Mouse (Mus musculus) MEL (cell line): Measurements from ENCODE around the gene Prdx6b. TPM values are rescaled to one million over a fixed set of nuclear protein-coding genes. Genes with fewer than 3 reads are reported as not detected.

Experiments
- DNase-seq: peaks from one replicate; pipeline ENCODE4 v3.0.0; 2011; ENCODE audit warnings: low read depth, low spot score
- H3K27ac ChIP-seq: 2 replicates; pipeline ENCODE4 v1.5.1; 2012; ENCODE audit warnings: low read depth, mild to moderate bottlenecking, control low read depth, low read length, moderate library complexity; ENCODE audit not compliant: control insufficient read depth
- H3K27me3 ChIP-seq, 2 experiments: fragments of 150-350 bp in 1 of 2; sonication (generic) in 1 of 2; 2 replicates each; pipeline ENCODE4 v1.6.1; 2012; ENCODE audit warnings: low read length in 2 of 2, mild to moderate bottlenecking in 2 of 2, improper control_type of control experiment in 1 of 2, moderate library complexity in 1 of 2; ENCODE audit not compliant: insufficient read depth in 2 of 2, control insufficient read depth in 1 of 2
- H3K36me3 ChIP-seq, 2 experiments: 2 replicates each; pipeline ENCODE4 v1.6.1; 2012 to 2014; ENCODE audit warnings: low read length in 2 of 2, improper control_type of control experiment in 1 of 2, inconsistent platforms in 1 of 2, mild to moderate bottlenecking in 1 of 2; ENCODE audit not compliant: insufficient read depth in 2 of 2, control insufficient read depth in 1 of 2
- H3K4me1 ChIP-seq, 2 experiments: fragments of 150-350 bp in 1 of 2; sonication (generic) in 1 of 2; 2 replicates each; pipeline ENCODE4 v1.6.1; 2012; ENCODE audit warnings: low read length in 2 of 2, improper control_type of control experiment in 1 of 2, mild to moderate bottlenecking in 1 of 2; ENCODE audit not compliant: insufficient read depth in 2 of 2, control insufficient read depth in 1 of 2
- H3K4me3 ChIP-seq, 2 experiments: fragments of 150-350 bp in 1 of 2; sonication (generic) in 1 of 2; 2 replicates each; pipeline ENCODE4 v1.5.1; 2012; ENCODE audit warnings: low read depth in 2 of 2, low read length in 2 of 2, mild to moderate bottlenecking in 2 of 2, moderate library complexity in 2 of 2, control low read depth in 1 of 2, improper control_type of control experiment in 1 of 2; ENCODE audit not compliant: control insufficient read depth in 1 of 2, insufficient read depth in 1 of 2
- H3K79me2 ChIP-seq: 2 replicates; pipeline ENCODE4 v1.6.1; 2012; ENCODE audit warnings: mild to moderate bottlenecking, low read length, moderate library complexity; ENCODE audit not compliant: control insufficient read depth, poor library complexity, insufficient read depth
- H3K9ac ChIP-seq: 2 replicates; pipeline ENCODE4 v1.6.1; 2012; ENCODE audit warnings: low read depth, mild to moderate bottlenecking, control low read depth, low read length, moderate library complexity; ENCODE audit not compliant: control insufficient read depth, poor library complexity, severe bottlenecking
- H3K9me3 ChIP-seq: fragments of 150-350 bp; sonication (generic); replicated peaks from 2 replicates; pipeline ENCODE4 v1.6.1; 2012; ENCODE audit warnings: mild to moderate bottlenecking, low read length, improper control_type of control experiment, moderate library complexity; ENCODE audit not compliant: insufficient read depth
- BHLHE40 ChIP-seq: IDR thresholded peaks from 2 replicates; pipeline ENCODE4 v1.6.1; 2012; ENCODE audit warnings: low read depth, mild to moderate bottlenecking, inconsistent platforms, low read length, improper control_type of control experiment, borderline replicate concordance
- CHD1 ChIP-seq: IDR thresholded peaks from 2 replicates; pipeline ENCODE4 v1.6.1; 2012; ENCODE audit warnings: low read depth, mild to moderate bottlenecking, inconsistent platforms, low read length, improper control_type of control experiment
- CHD2 ChIP-seq: IDR thresholded peaks from 2 replicates; pipeline ENCODE4 v1.6.1; 2011; ENCODE audit warnings: low read length, improper control_type of control experiment
- CTCF ChIP-seq, 3 experiments: IDR thresholded peaks in 2 of 3; conservative IDR thresholded peaks in 1 of 3; 2 replicates each; pipeline ENCODE4 v1.5.1; 2011 to 2012; ENCODE audit warnings: low read length in 3 of 3, low read depth in 2 of 3, mild to moderate bottlenecking in 2 of 3, improper control_type of control experiment in 1 of 3, inconsistent platforms in 1 of 3, mixed read lengths in 1 of 3, moderate library complexity in 1 of 3; ENCODE audit not compliant: control insufficient read depth in 1 of 3, insufficient read depth in 1 of 3, poor library complexity in 1 of 3, severe bottlenecking in 1 of 3
- E2F4 ChIP-seq: IDR thresholded peaks from 2 replicates; pipeline ENCODE4 v1.6.1; 2011; ENCODE audit warnings: low read depth, low read length, improper control_type of control experiment, borderline replicate concordance
- ELF1 ChIP-seq: IDR thresholded peaks from 2 replicates; pipeline ENCODE4 v1.6.1; 2014; ENCODE audit warnings: low read depth, mild to moderate bottlenecking, inconsistent platforms, low read length, improper control_type of control experiment, moderate library complexity
- EP300 ChIP-seq, 2 experiments: IDR thresholded peaks; 2 replicates each; pipeline ENCODE4 v1.6.1; 2011; ENCODE audit warnings: improper control_type of control experiment in 2 of 2, low read length in 2 of 2, low read depth in 1 of 2, mild to moderate bottlenecking in 1 of 2
- ETS1 ChIP-seq: IDR thresholded peaks from 2 replicates; pipeline ENCODE4 v1.6.1; 2012; ENCODE audit warnings: low read depth, mild to moderate bottlenecking, inconsistent platforms, low read length, improper control_type of control experiment, moderate library complexity
- GABPA ChIP-seq: IDR thresholded peaks from 2 replicates; pipeline ENCODE4 v1.6.1; 2012; ENCODE audit warnings: low read depth, mild to moderate bottlenecking, inconsistent platforms, low read length, improper control_type of control experiment, moderate library complexity
- GATA1 ChIP-seq: IDR thresholded peaks from 2 replicates; pipeline ENCODE4 v1.6.1; 2011; ENCODE audit warnings: low read depth, low read length, improper control_type of control experiment
- HCFC1 ChIP-seq: IDR thresholded peaks from 2 replicates; pipeline ENCODE4 v1.6.1; 2012; ENCODE audit warnings: low read depth, mild to moderate bottlenecking, inconsistent platforms, low read length, improper control_type of control experiment, moderate library complexity
- JUND ChIP-seq: IDR thresholded peaks from 2 replicates; pipeline ENCODE4 v1.6.1; 2011; ENCODE audit warnings: low read depth, mild to moderate bottlenecking, improper control_type of control experiment, low read length
- MAFK ChIP-seq: IDR thresholded peaks from 2 replicates; pipeline ENCODE4 v1.6.1; 2011; ENCODE audit warnings: low read depth, mild to moderate bottlenecking, low read length, improper control_type of control experiment, borderline replicate concordance
- MAX ChIP-seq: IDR thresholded peaks from 2 replicates; pipeline ENCODE4 v1.6.1; 2011; ENCODE audit warnings: low read length, improper control_type of control experiment
- MEF2A ChIP-seq: IDR thresholded peaks from 2 replicates; pipeline ENCODE4 v1.6.1; 2014; ENCODE audit warnings: low read depth, mild to moderate bottlenecking, inconsistent platforms, low read length, improper control_type of control experiment; ENCODE audit not compliant: poor library complexity, insufficient replicate concordance, severe bottlenecking; ENCODE audit errors: extremely low read depth
- MXI1 ChIP-seq: IDR thresholded peaks from 2 replicates; pipeline ENCODE4 v1.6.1; 2011; ENCODE audit warnings: mild to moderate bottlenecking, low read depth, low read length, improper control_type of control experiment
- MYC ChIP-seq: IDR thresholded peaks from 2 replicates; pipeline ENCODE4 v1.6.1; 2011; ENCODE audit warnings: low read depth, mild to moderate bottlenecking, low read length, improper control_type of control experiment, moderate library complexity
- NELFE ChIP-seq: IDR thresholded peaks from 2 replicates; pipeline ENCODE4 v1.6.1; 2011; ENCODE audit warnings: low read depth, low read length, improper control_type of control experiment
- NRF1 ChIP-seq: IDR thresholded peaks from 2 replicates; pipeline ENCODE4 v1.6.1; 2014; ENCODE audit warnings: low read depth, mild to moderate bottlenecking, inconsistent platforms, low read length, improper control_type of control experiment, moderate library complexity; ENCODE audit not compliant: poor library complexity, insufficient read depth, severe bottlenecking
- POLR2A ChIP-seq, 2 experiments: IDR thresholded peaks; 2 replicates each; pipeline ENCODE4 v1.6.1; 2011 to 2012; ENCODE audit warnings: low read length in 2 of 2, mild to moderate bottlenecking in 2 of 2, control low read depth in 1 of 2, improper control_type of control experiment in 1 of 2, low read depth in 1 of 2, moderate library complexity in 1 of 2; ENCODE audit not compliant: control insufficient read depth in 1 of 2, insufficient read depth in 1 of 2, poor library complexity in 1 of 2
- POLR2AphosphoS2 ChIP-seq: IDR thresholded peaks from 2 replicates; pipeline ENCODE4 v1.6.1; 2011; ENCODE audit warnings: low read length, improper control_type of control experiment
- POLR2AphosphoS5 ChIP-seq: IDR thresholded peaks from 2 replicates; pipeline ENCODE4 v1.6.1; 2012; ENCODE audit warnings: low read depth, borderline replicate concordance, mild to moderate bottlenecking, inconsistent platforms, low read length, moderate library complexity, mixed read lengths
- RAD21 ChIP-seq: IDR thresholded peaks from 2 replicates; pipeline ENCODE4 v1.6.1; 2011; ENCODE audit warnings: mild to moderate bottlenecking, low read depth, low read length, improper control_type of control experiment
- RCOR1 ChIP-seq: IDR thresholded peaks from 2 replicates; pipeline ENCODE4 v1.6.1; 2012; ENCODE audit warnings: low read depth, mild to moderate bottlenecking, inconsistent platforms, low read length, improper control_type of control experiment
- SIN3A ChIP-seq: IDR thresholded peaks from 2 replicates; pipeline ENCODE4 v1.6.1; 2012; ENCODE audit warnings: low read length, improper control_type of control experiment, inconsistent platforms
- SMC3 ChIP-seq: IDR thresholded peaks from 2 replicates; pipeline ENCODE4 v1.6.1; 2011; ENCODE audit warnings: low read depth, low read length, improper control_type of control experiment
- TAL1 ChIP-seq: IDR thresholded peaks from 2 replicates; pipeline ENCODE4 v1.6.1; 2012; ENCODE audit warnings: mild to moderate bottlenecking, inconsistent platforms, low read length, moderate library complexity, mixed read lengths
- TBP ChIP-seq: IDR thresholded peaks from 2 replicates; pipeline ENCODE4 v1.8.0; 2011; ENCODE audit warnings: low read depth, low read length, improper control_type of control experiment
- UBTF ChIP-seq: IDR thresholded peaks from 2 replicates; pipeline ENCODE4 v1.6.1; 2012; ENCODE audit warnings: low read depth, mild to moderate bottlenecking, inconsistent platforms, low read length, improper control_type of control experiment, moderate library complexity, borderline replicate concordance; ENCODE audit not compliant: insufficient read depth
- USF1 ChIP-seq: IDR thresholded peaks from 2 replicates; pipeline ENCODE4 v1.6.1; 2014; ENCODE audit warnings: low read depth, mild to moderate bottlenecking, inconsistent platforms, low read length, improper control_type of control experiment, moderate library complexity
- USF2 ChIP-seq, 2 experiments: IDR thresholded peaks; 2 replicates each; pipeline ENCODE4 v1.6.1; 2011 to 2012; ENCODE audit warnings: improper control_type of control experiment in 2 of 2, low read length in 2 of 2, borderline replicate concordance in 1 of 2, inconsistent platforms in 1 of 2, low read depth in 1 of 2, mild to moderate bottlenecking in 1 of 2; ENCODE audit not compliant: insufficient read depth in 1 of 2
- ZC3H11A ChIP-seq: IDR thresholded peaks from 2 replicates; pipeline ENCODE4 v1.6.1; 2012; ENCODE audit warnings: low read depth, mild to moderate bottlenecking, inconsistent platforms, low read length, improper control_type of control experiment
- ZKSCAN1 ChIP-seq: IDR thresholded peaks from 2 replicates; pipeline ENCODE4 v1.6.1; 2012; ENCODE audit warnings: low read depth, mild to moderate bottlenecking, inconsistent platforms, low read length, improper control_type of control experiment, moderate library complexity
- ZMIZ1 ChIP-seq: IDR thresholded peaks from 2 replicates; pipeline ENCODE4 v1.6.1; 2012; ENCODE audit warnings: low read depth, mild to moderate bottlenecking, inconsistent platforms, low read length, improper control_type of control experiment, moderate library complexity
- polyA plus RNA-seq, 2 experiments: library from polyadenylated mRNA; stranded (reverse) in 1 of 2; unstranded in 1 of 2; fragments of >175 nt in 1 of 2; fragments of >200 nt in 1 of 2; gene quantifications; 2 replicates each; pipeline versions ENCODE4 v1.2.1 to v1.2.4; 2012; ENCODE audit warnings: low replicate concordance in 2 of 2, low read depth in 1 of 2; ENCODE audit not compliant: insufficient read length in 2 of 2, insufficient read depth in 1 of 2, missing spikeins in 1 of 2
- total RNA-seq: library from RNA; depleted of rRNA; stranded (reverse); fragments of 300-350 nt; gene quantifications from 2 replicates; pipeline ENCODE4 v1.2.3, GENCODE M21; 2012

Prdx6b gene
- total and polyA plus RNA-seq, 3 experiments: not detected

DNA sequence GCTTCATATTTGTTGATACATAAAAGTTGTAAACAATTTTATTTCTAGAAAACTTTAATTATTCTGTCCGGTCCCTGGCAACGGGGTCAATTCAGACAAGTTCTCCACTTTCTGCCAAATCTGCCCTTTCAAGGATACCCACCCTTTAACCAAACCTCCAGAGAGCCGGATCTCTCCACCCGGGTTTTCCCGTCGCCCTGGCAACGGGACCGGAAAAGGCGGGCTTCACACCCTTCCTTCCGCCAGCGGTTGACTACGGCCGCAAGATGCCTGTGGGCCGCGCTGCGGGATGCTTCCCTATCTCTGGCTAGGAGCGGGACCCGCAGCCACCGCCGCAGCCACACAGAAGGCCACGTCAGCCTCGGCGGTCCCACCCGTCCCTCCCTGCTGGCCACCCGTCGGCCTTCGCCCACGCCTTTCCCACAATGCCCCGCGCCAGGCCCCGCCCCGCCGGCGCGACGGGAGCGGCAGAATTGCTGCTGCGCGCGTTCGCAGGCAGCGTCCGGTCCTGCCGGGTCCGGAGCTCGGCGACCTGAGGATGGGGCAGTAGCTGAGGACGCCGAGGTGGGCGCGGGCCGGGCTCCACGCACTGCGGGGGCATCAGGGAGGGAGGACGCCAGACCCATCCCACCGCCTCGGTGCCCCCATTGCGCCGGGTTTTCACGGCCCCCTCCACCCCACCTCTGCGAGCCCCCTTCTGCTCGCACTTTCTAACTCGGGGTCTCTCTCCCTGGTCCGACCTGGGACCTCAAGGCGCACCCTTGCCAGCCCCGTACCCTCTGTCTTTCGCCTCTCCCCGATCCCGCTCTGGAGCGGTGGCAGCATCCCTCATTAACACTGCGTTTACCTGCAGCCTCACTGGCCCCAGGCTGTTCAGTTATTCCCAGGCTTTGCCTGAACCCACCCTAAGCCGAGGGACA is 23.2 kb downstream of the Prdx6b start, which contains the start of gene Dnajc10:
Gene Dnajc10 (plus strand): TSS at position 225 of the 920 bp plus-strand sequence.
- peak; percentile 94 for DNase-seq
- Histone ChIP-seq H3K9ac (peak within 1 kb of the TSS; percentile 87), H3K4me3 (peak within 1 kb of the TSS; percentile 64 to 84), H3K36me3 (peaks cover 2 to 37% of the 10 kb centered on the region in 2 experiments; a peak in 3 of 4 replicates), H3K79me2 (peaks cover 14% of the 10 kb centered on the region), H3K4me1 (peaks cover 9 to 10% of the 10 kb centered on the region in 2 experiments; a peak in 3 of 4 replicates), H3K27me3 (no peaks in the 10 kb centered on the region), H3K9me3 (no peaks in the 10 kb centered on the region), H3K27ac (peak within 1 kb of the TSS; percentile 96)
- TF ChIP-seq GATA1: no peak
- no peak for TF ChIP-seq RAD21
- peak; percentile 81 to 93; a peak in 3 of 4 replicates for TF ChIP-seq POLR2A (IDR thresholded peaks at IDR 0.05; ENCODE audit: control insufficient read depth in 1 of 2, insufficient read depth in 1 of 2, low read depth in 1 of 2, low read length in 2 of 2, poor library complexity in 1 of 2)
- no peak for TF ChIP-seq JUND
- 0 out of 2 replicates have a peak, but pooled peaks have one; percentile 11 for TF ChIP-seq MAX
- no peak for TF ChIP-seq GABPA
- no peak for TF ChIP-seq TAL1
- TF ChIP-seq BHLHE40: no peak
- no peak for TF ChIP-seq SMC3
- TF ChIP-seq E2F4: no peak
- no peak for TF ChIP-seq USF1
- peak; percentile 80; the same call in 1 of the 2 replicates for TF ChIP-seq CHD1
- TF ChIP-seq ELF1: peak; percentile 66; the same call in 1 of the 2 replicates
- 0 out of 2 replicates have a peak, but pooled peaks have one; percentile 33 for TF ChIP-seq ETS1
- TF ChIP-seq MXI1: peak; percentile 33
- no peak; the same call in 1 of the 2 replicates for TF ChIP-seq MYC
- TF ChIP-seq MAFK: no peak
- no peak for TF ChIP-seq CHD2
- TF ChIP-seq MEF2A: no peak
- TF ChIP-seq ZC3H11A: no peak
- TF ChIP-seq CTCF (IDR thresholded peaks at IDR 0.05 in 2 of 3, conservative IDR thresholded peaks at IDR 0.05 in 1 of 3; ENCODE audit: control insufficient read depth in 1 of 3, insufficient read depth in 1 of 3, low read depth in 2 of 3, low read length in 3 of 3, poor library complexity in 1 of 3, severe bottlenecking in 1 of 3): no peak
- no peak for TF ChIP-seq USF2 (IDR thresholded peaks at IDR 0.05; ENCODE audit: borderline replicate concordance in 1 of 2, insufficient read depth in 1 of 2, low read depth in 1 of 2, low read length in 2 of 2)
- 0 out of 2 replicates have a peak, but pooled peaks have one; percentile 41 for TF ChIP-seq NRF1
- no peak for TF ChIP-seq UBTF
- no peak for TF ChIP-seq ZKSCAN1
- peak; percentile 69; the same call in 1 of the 2 replicates for TF ChIP-seq ZMIZ1
- no peak for TF ChIP-seq RCOR1
- peak in 1 of 2 experiments; percentile 48; a peak in 1 of 4 replicates for TF ChIP-seq EP300 (IDR thresholded peaks at IDR 0.05; ENCODE audit: low read depth in 1 of 2, low read length in 2 of 2)
- TF ChIP-seq NELFE: peak; percentile 86
- peak; percentile 80 for TF ChIP-seq HCFC1
- TF ChIP-seq TBP: no peak
- TF ChIP-seq POLR2AphosphoS2: peak; percentile 67; the same call in 1 of the 2 replicates
- no peak for TF ChIP-seq POLR2AphosphoS5
- TF ChIP-seq SIN3A: peak; percentile 77; the same call in 1 of the 2 replicates
